Mouse (Mus musculus) neural tube, embryonic 14.5 days (tissue): ENCODE data around the gene Klf9. TPM values are rescaled to one million over a fixed set of nuclear protein-coding genes. Genes with fewer than 3 reads are reported as not detected.
A peak's percentile ranks its signal among the peaks of the same experiment; 100 is the strongest.
"Not testable (repeated sequence)": the region's sequence is repeated elsewhere in the genome, so short reads cannot be mapped to it uniquely, and the experiment has no call there.

Experiments used
- ATAC-seq: fragments of 200-750 bp; cut with Nextera tagmentation; 2 replicates; pipeline ENCODE4 v1.8.0; 2017; ENCODE audit warnings: low read depth, mild to moderate bottlenecking, moderate TSS enrichment, moderate library complexity
- H3K27ac ChIP-seq: fragments of 300-500 bp; sonication (generic); 2 replicates; pipeline ENCODE4 v1.5.1; 2014; ENCODE audit warnings: low read depth, mild to moderate bottlenecking, control low read depth, low read length, moderate library complexity, mixed read lengths
- H3K27me3 ChIP-seq: fragments of 300-500 bp; sonication (generic); 2 replicates; pipeline ENCODE4 v1.6.1; 2014; ENCODE audit warnings: low read length; ENCODE audit not compliant: control insufficient read depth, insufficient read depth
- H3K36me3 ChIP-seq: fragments of 300-500 bp; sonication (generic); 2 replicates; pipeline ENCODE4 v1.6.1; 2014; ENCODE audit warnings: low read length, mixed read lengths; ENCODE audit not compliant: control insufficient read depth, insufficient read depth
- H3K4me1 ChIP-seq: fragments of 300-500 bp; sonication (generic); 2 replicates; pipeline ENCODE4 v1.6.1; 2014; ENCODE audit warnings: low read length; ENCODE audit not compliant: control insufficient read depth, insufficient read depth
- H3K4me2 ChIP-seq: fragments of 300-500 bp; sonication (generic); 2 replicates; pipeline ENCODE4 v1.6.1; 2014; ENCODE audit warnings: mild to moderate bottlenecking, low read depth, low read length, control low read depth
- H3K4me3 ChIP-seq: fragments of 300-500 bp; sonication (generic); 2 replicates; pipeline ENCODE4 v1.5.1; 2014; ENCODE audit warnings: low read depth, low read length, control low read depth, mixed read lengths
- H3K9ac ChIP-seq: fragments of 300-500 bp; sonication (generic); replicated peaks from 2 replicates; pipeline ENCODE4 v1.6.1; 2014; ENCODE audit warnings: low read depth, mild to moderate bottlenecking, control low read depth, low read length, mixed read lengths
- H3K9me3 ChIP-seq: fragments of 300-500 bp; sonication (generic); 2 replicates; pipeline ENCODE4 v1.6.1; 2016; ENCODE audit warnings: low read length; ENCODE audit not compliant: control insufficient read depth
- WGBS: fragments of 180-500 bp; shearing (Covaris S2); extraction: QIAGEN DNeasy Blood & Tissue Kit; methylation state at CpG from one replicate; pipeline ENCODE4 v1.1.7; 2014; 5-methylcytosine and 5-hydroxymethylcytosine counted together
- polyA plus RNA-seq: library from polyadenylated mRNA; unstranded; fragments of >200 nt; fragmentation: Nextera tagmentation; extraction: Ambion mirVana; gene quantifications from 2 replicates; pipeline ENCODE4 v1.2.1, GENCODE M21; 2014

Gene Klf9
- polyA plus RNA-seq, 1 experiment from 2014 or later, result 2.8 TPM

- 90% methylated on average over 7 of the region's 7 CpGs for WGBS
These were observed 4.5 kb downstream of the Klf9 start for GRCm38 (mm10) chr19:23145575-23145974.

DNA sequence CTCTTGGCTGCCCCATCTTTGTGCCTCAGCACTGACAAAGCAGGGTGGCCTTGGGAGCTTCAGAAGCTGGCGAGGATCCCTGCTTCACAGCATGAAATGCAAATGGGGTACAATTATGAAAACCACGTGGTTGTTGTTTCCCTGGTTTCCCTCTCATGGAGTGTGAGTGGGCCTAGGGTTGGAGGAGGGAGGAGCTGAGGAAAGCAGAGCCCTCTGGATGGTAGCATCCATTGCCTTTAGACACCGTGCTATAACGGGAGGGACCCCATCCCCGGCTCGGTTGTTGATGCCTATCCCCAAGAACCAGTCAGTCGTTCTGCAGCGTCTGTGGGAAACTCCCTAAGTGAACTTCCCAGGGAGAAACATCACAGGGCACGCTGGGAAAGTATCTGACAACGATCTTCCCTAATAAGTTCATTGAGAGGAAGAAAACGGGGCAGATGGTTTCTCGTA is 5.4 kb downstream of the Klf9 start:
- Histone ChIP-seq H3K4me2 (no peak overlapping the region), H3K9me3 (no peaks in the 10 kb centered on the region), H3K9ac (no peak overlapping the region), H3K4me3 (no peak overlapping the region), H3K36me3 (no peaks in the 10 kb centered on the region), H3K27me3 (peaks cover 8% of the 10 kb centered on the region), H3K4me1 (peaks cover 10% of the 10 kb centered on the region), H3K27ac (no peak overlapping the region)
- ATAC-seq, result no peak
- WGBS, result 60% methylated on average over 12 of the region's 12 CpGs

More at GRCm38 (mm10) chr19:23145575-23145974, 4.5 kb downstream of the Klf9 start:
- not testable (repeated sequence) for ATAC-seq, H3K27me3 ChIP-seq, H3K36me3 ChIP-seq, H3K4me3 ChIP-seq, H3K4me1 ChIP-seq, H3K27ac ChIP-seq, H3K9me3 ChIP-seq, H3K9ac ChIP-seq, H3K4me2 ChIP-seq

DNA sequence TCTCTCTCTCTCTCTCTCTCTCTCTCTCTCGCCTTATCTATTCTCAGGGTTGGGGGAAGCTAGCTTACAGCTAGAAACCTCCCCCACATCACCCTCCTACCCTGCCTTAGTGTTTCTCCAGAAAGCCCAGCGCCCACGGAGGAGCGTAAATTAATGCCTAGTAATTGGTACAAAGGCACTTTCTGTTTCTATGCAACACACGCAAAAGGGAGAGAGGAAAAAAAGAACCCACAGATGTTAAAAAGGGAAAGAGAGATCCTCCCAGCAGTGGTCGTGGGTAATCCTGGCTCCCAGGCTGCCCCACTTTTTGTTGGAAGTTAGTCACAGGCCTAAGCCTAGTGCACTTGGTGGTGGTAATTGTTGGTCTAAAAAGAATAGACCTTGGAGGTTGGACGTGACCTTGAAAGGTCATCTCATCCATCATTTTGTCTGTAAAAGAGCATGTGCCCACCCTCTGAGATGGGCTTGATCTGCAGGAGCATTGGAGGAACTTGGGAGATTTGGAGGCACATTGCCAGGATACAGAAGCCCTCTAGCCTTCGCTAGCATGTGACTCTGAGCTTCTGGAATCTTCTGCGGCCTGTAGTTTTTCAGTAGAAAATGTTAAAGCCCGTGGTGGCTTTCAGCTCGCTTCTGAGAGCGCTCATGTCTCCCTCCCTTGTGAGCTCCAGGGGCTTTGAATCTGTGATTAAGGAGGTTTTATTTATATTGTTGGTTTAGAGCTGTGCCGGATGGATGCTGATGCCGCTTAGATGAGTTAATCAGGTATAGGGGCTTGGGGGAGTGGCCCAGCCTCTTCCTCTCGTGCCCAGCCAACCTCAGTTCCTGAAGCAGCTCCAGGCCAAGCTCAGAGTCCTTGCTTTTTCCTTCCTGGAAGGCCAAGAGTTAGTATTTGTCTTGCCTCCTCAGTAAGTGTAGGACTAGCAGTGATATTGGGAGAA is 6.3 kb downstream of the Klf9 start:
- Histone ChIP-seq H3K27me3 (peaks cover 4% of the 10 kb centered on the region; the same call in 1 of the 2 replicates), H3K9me3 (no peaks in the 10 kb centered on the region), H3K36me3 (no peaks in the 10 kb centered on the region), H3K4me3 (no peak overlapping the region), H3K27ac (no peak overlapping the region), H3K9ac (no peak overlapping the region), H3K4me2 (no peak overlapping the region), H3K4me1 (peaks cover 6% of the 10 kb centered on the region)
- 55% methylated on average over 15 of the region's 15 CpGs for WGBS
- ATAC-seq, result no peak

DNA sequence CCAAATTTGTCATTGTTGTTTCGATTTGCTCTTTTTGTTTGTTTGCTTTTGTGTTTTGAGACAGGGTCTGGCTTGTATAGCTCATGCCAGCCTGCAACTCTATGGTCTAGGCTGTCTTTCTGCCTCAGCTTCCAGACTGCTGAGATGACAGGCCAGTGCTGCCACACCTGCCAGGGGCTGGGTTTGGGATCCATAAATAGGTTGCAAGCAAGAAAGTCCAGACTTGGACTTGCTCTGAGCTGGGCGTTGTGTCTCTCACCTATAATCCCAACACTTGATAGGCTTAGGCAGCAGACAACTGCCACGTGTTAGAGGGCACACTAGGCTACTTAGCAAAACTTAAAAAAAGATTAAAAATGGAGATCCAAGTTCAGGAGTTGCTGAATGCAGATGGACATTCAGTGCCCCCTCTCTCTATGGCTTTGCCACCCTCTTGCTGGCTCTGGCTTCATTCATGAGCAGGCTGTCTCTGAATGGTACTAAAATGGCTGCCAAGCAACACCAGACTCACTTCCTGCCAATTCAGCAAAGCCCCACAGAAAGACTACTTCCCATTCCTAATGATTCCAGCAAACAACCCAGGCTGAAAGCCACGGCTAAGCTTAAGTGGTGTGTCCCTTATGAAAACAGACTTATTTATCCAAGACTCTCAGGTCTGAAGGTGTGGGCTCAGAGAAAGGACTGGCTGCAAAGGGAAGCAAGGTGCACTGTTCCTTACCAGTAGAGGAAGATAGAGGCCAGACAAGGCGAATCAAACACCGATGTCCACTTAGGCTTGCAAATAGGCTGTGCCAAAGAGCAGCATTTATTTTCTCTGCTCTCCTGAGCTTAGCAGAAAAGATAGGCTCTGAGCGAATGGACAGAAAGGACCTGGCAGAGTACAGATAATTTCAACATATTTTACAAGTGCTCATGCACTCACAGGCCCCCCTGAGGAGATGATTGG is 8.7 kb downstream of the Klf9 start:
- ATAC-seq, result no peak
- no peak overlapping the region for H3K4me2 ChIP-seq
- H3K4me3 ChIP-seq, result no peak overlapping the region
- H3K36me3 ChIP-seq, result no peaks in the 10 kb centered on the region
- H3K9ac ChIP-seq, result no peak overlapping the region
- H3K27me3 ChIP-seq, result no peaks in the 10 kb centered on the region
- 0 out of 2 replicates have a peak, but pooled peaks cover 3% of the 10 kb centered on the region for H3K4me1 ChIP-seq
- no peaks in the 10 kb centered on the region for H3K9me3 ChIP-seq
- no peak overlapping the region for H3K27ac ChIP-seq
- 82% methylated on average over 7 of the region's 7 CpGs for WGBS

DNA sequence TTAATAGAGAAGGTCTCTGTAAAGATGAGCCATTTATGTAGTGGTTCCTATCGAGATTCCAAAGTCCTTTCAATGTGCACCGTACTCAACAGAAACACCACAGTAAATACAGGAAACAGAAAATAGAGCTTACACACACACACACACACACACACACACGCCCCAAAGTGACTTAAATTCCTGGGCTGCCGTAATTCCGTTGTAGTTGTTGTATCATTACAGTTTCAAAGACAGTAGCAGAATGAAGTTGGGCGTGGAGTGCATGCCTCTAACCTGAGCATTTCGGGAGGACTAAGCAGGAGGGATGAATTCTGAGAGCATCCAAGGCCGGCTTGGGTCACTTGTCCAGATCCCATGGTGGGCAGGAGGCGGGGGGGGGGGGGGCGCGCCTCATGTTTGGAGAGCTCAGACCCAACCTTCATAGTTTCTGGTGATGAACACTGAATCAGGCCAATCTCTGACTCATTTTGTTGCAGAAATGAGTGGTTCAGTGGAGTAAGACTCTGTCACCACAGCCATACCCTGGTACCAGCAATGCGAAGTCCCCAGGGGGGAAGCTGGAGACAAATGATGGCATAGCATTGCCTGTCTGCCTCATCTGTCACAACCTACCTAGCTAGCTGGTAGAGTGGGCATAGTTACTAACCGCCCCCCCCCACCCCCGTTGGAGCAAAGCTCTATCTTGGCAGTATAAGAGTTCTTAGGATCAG is 9.7 kb downstream of the Klf9 start:
- H3K4me3 ChIP-seq, result no peak overlapping the region
- no peak overlapping the region for H3K27ac ChIP-seq
- no peaks in the 10 kb centered on the region for H3K9me3 ChIP-seq
- ATAC-seq, result no peak
- 87% methylated on average over 14 of the region's 14 CpGs for WGBS
- H3K4me1 ChIP-seq, result 0 out of 2 replicates have a peak, but pooled peaks cover 3% of the 10 kb centered on the region
- H3K9ac ChIP-seq, result no peak overlapping the region
- no peaks in the 10 kb centered on the region for H3K36me3 ChIP-seq
- H3K27me3 ChIP-seq, result no peaks in the 10 kb centered on the region
- no peak overlapping the region for H3K4me2 ChIP-seq

GRCm38 (mm10) chr19:23151651-23152070 is 10.6 kb downstream of the Klf9 start:
- no peaks in the 10 kb centered on the region for H3K27me3 ChIP-seq
- no peak overlapping the region for H3K9ac ChIP-seq

GRCm38 (mm10) chr19:23152201-23152640 is 11.2 kb downstream of the Klf9 start:
- H3K4me2 ChIP-seq, result no peak overlapping the region
- no peak overlapping the region for H3K27ac ChIP-seq
- H3K9ac ChIP-seq, result no peak overlapping the region
- H3K36me3 ChIP-seq, result no peaks in the 10 kb centered on the region
- 38% methylated on average over 4 of the region's 4 CpGs for WGBS
- no peak for ATAC-seq
- H3K27me3 ChIP-seq, result no peaks in the 10 kb centered on the region
- H3K4me1 ChIP-seq, result 0 out of 2 replicates have a peak, but pooled peaks cover 3% of the 10 kb centered on the region
- H3K9me3 ChIP-seq, result no peaks in the 10 kb centered on the region
- H3K4me3 ChIP-seq, result no peak overlapping the region

More at GRCm38 (mm10) chr19:23151651-23152070, 10.6 kb downstream of the Klf9 start:
- H3K4me3 ChIP-seq, result no peak overlapping the region
- H3K27ac ChIP-seq, result no peak overlapping the region
- no peaks in the 10 kb centered on the region for H3K9me3 ChIP-seq
- 0 out of 2 replicates have a peak, but pooled peaks cover 3% of the 10 kb centered on the region for H3K4me1 ChIP-seq
- peak; percentile 41; the same call in 1 of the 2 replicates for ATAC-seq
- WGBS, result 40% methylated on average over 11 of the region's 11 CpGs
- no peak overlapping the region for H3K4me2 ChIP-seq
- no peaks in the 10 kb centered on the region for H3K36me3 ChIP-seq
